Mouse (Mus musculus) stomach, postnatal 0 days (tissue): ENCODE measurements around the gene Stx6. TPM values are rescaled to one million over a fixed set of nuclear protein-coding genes. Genes with fewer than 3 reads are reported as not detected.

Experiments used
- ATAC-seq: fragments of 200-750 bp; cut with Nextera tagmentation; 2 replicates; pipeline ENCODE4 v1.8.0; 2017; ENCODE audit not compliant: low FRiP score, low TSS enrichment
- DNase-seq: peaks from one replicate; pipeline ENCODE4 v3.0.0-alpha.2; 2016; ENCODE audit warnings: low spot score
- H3K27ac ChIP-seq: fragments of 300-500 bp; sonication (generic); replicated peaks from 2 replicates; pipeline ENCODE4 v1.5.1; 2014; ENCODE audit warnings: mild to moderate bottlenecking, control low read depth
- H3K27me3 ChIP-seq: fragments of 300-500 bp; sonication (generic); 2 replicates; pipeline ENCODE4 v1.6.1; 2014; ENCODE audit warnings: low read length; ENCODE audit not compliant: control insufficient read depth, insufficient read depth
- H3K36me3 ChIP-seq: fragments of 300-500 bp; sonication (generic); 2 replicates; pipeline ENCODE4 v1.6.1; 2014; ENCODE audit warnings: low read length, mixed read lengths; ENCODE audit not compliant: control insufficient read depth, insufficient read depth
- H3K4me1 ChIP-seq: fragments of 300-500 bp; sonication (generic); replicated peaks from 2 replicates; pipeline ENCODE4 v1.6.1; 2014; ENCODE audit warnings: antibody characterized with exemption; ENCODE audit not compliant: control insufficient read depth, insufficient read depth
- H3K4me2 ChIP-seq: fragments of 300-500 bp; sonication (generic); replicated peaks from 2 replicates; pipeline ENCODE4 v1.6.1; 2014; ENCODE audit warnings: low read depth, mild to moderate bottlenecking, control low read depth, moderate library complexity
- H3K4me3 ChIP-seq: fragments of 300-500 bp; sonication (generic); 2 replicates; pipeline ENCODE4 v1.5.1; 2014; ENCODE audit warnings: low read depth, low read length, control low read depth
- H3K9ac ChIP-seq: fragments of 300-500 bp; sonication (generic); 2 replicates; pipeline ENCODE4 v1.6.1; 2014; ENCODE audit warnings: mild to moderate bottlenecking, low read length, control low read depth, mixed read lengths
- H3K9me3 ChIP-seq: fragments of 300-500 bp; sonication (generic); 2 replicates; pipeline ENCODE4 v1.6.1; 2016; ENCODE audit warnings: low read length; ENCODE audit not compliant: control insufficient read depth
- CTCF ChIP-seq: IDR thresholded peaks from 2 replicates; pipeline ENCODE4 v1.5.1; 2016; ENCODE audit warnings: antibody characterized with exemption, low read depth, mild to moderate bottlenecking, moderate library complexity
- EP300 ChIP-seq: optimal IDR thresholded peaks from 2 replicates; pipeline ENCODE3; 2016; ENCODE audit warnings: antibody characterized with exemption
- WGBS: fragments of 180-500 bp; shearing (Covaris S2); extraction: QIAGEN DNeasy Blood & Tissue Kit; methylation state at CpG from one replicate; pipeline ENCODE4 v1.1.7; 2014; 5-methylcytosine and 5-hydroxymethylcytosine counted together
- polyA plus RNA-seq: library from polyadenylated mRNA; unstranded; fragments of >200 nt; fragmentation: Nextera tagmentation; extraction: Ambion mirVana; gene quantifications from 2 replicates; pipeline ENCODE4 v1.2.1, GENCODE M21; 2015

Gene Stx6
- polyA plus RNA-seq, 1 experiment from 2014 or later = 39.0 TPM

GRCm38 (mm10) chr1:155252631-155253121 lies 94.2 kb downstream of the Stx6 start:
- no peak overlapping the region for H3K4me3 ChIP-seq
- no peak overlapping the region for H3K9ac ChIP-seq
- ATAC-seq = no peak
- TF ChIP-seq EP300 (no peak), CTCF (no peak)
- H3K4me1 ChIP-seq = no peaks in the 10 kb centered on the region
- no peak overlapping the region for H3K4me2 ChIP-seq
- 42% methylated on average over 6 of the region's 6 CpGs for WGBS
- H3K27me3 ChIP-seq = no peaks in the 10 kb centered on the region
- no peaks in the 10 kb centered on the region for H3K36me3 ChIP-seq
- H3K9me3 ChIP-seq = no peaks in the 10 kb centered on the region
- H3K27ac ChIP-seq = no peak overlapping the region
- no peak for DNase-seq

DNA sequence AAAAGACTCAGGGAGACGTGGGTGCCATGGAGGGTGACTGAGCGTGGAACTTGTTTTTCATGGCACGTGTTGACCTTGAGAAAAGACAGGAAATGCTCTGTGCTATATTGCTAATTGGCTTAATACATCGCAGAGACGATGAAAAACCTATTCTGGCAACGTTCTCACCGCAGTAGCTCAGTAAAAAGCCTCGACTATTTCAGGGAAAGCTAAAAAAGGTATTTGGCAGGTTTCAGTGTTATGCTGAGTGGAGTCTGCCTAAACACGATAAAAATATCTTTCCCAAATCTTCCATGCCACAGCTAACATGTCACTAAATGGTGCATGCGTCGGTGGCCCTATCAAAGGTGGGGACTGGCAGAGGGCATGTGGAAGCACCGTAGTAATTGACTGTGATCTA lies 94.6 kb downstream of the Stx6 start:
- Histone ChIP-seq H3K4me1 (no peaks in the 10 kb centered on the region), H3K9me3 (no peaks in the 10 kb centered on the region), H3K27ac (no peak overlapping the region), H3K27me3 (no peaks in the 10 kb centered on the region), H3K4me2 (no peak overlapping the region), H3K36me3 (no peaks in the 10 kb centered on the region), H3K9ac (no peak overlapping the region), H3K4me3 (no peak overlapping the region)
- DNase-seq = no peak
- WGBS = 63% methylated on average over 12 of the region's 12 CpGs
- no peak for ATAC-seq
- no peak for TF ChIP-seq CTCF
- no peak for TF ChIP-seq EP300

DNA sequence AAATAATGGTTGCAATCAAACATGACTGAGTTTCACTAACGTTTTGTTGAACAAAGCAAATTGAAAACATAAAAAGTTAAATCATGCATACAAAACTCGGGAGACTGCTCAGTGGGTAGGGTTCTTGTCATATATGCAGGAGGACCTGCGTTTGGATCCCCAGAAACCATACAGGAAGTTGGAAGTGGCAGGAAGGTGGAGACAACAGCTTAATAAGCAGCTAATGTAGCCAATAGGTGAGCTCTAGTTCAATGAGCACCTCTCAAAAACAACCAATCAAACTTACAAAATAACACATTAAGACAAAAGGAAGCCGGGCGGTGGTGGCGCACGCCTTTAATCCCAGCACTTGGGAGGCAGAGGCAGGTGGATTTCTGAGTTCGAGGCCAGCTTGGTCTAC lies 95.8 kb downstream of the Stx6 start:
- H3K27me3 ChIP-seq = no peaks in the 10 kb centered on the region
- no peaks in the 10 kb centered on the region for H3K9me3 ChIP-seq
- no peak for ATAC-seq
- no peak for DNase-seq
- TF ChIP-seq EP300 (no peak), CTCF (no peak)
- H3K36me3 ChIP-seq = no peaks in the 10 kb centered on the region
- 91% methylated on average over 8 of the region's 8 CpGs for WGBS
- no peak overlapping the region for H3K4me2 ChIP-seq
- H3K4me3 ChIP-seq = no peak overlapping the region
- no peak overlapping the region for H3K27ac ChIP-seq
- H3K9ac ChIP-seq = no peak overlapping the region
- no peaks in the 10 kb centered on the region for H3K4me1 ChIP-seq

Other genes starting within 250 kb of the Stx6 start
- 7.3 and 11.2 TPM in 2 replicates for gene Ier5, start 59.1 kb upstream of the Stx6 start, polyA plus RNA-seq
- 4.2 and 4.3 TPM in 2 replicates for gene Mr1, start 11.9 kb upstream of the Stx6 start, polyA plus RNA-seq
- 1.6 TPM in 2 replicates for gene BC034090, start 85.7 kb downstream of the Stx6 start, polyA plus RNA-seq